Mouse (Mus musculus): Measurements from ENCODE around the gene Lmf1. TPM values are rescaled to one million over a fixed set of nuclear protein-coding genes. Genes with fewer than 3 reads are reported as not detected.

Lmf1 gene
- total and polyA plus RNA-seq, 3 experiments = 35.8 to 42.6 (median 40.4) TPM

GRCm38 (mm10) chr17:25709994-25710393 lies 131.1 kb downstream of the Lmf1 start:
- no peak for DNase-seq

GRCm38 (mm10) chr17:25711136-25711535 lies 132.3 kb downstream of the Lmf1 start:
- no peak for DNase-seq

Other genes with a start within 250 kb of the Lmf1 start
- 1 to 10 TPM in 1 of 2 experiments, under 1 TPM in 1; 0.98 to 1.5 TPM for gene Tpsab1, start 233.5 kb upstream of the Lmf1 start, total RNA-seq (2021)
- 4.3 and 4.9 TPM in 2 replicates for gene Tpsab1, start 233.5 kb upstream of the Lmf1 start, polyA plus RNA-seq (2012; rRNA removed)
- 1 to 10 TPM; 2.8 to 3.8 TPM for gene Tpsb2, start 212.8 kb upstream of the Lmf1 start, total RNA-seq (2021)
- 10.0 and 18.1 TPM in 2 replicates for gene Tpsb2, start 212.8 kb upstream of the Lmf1 start, polyA plus RNA-seq (2012; rRNA removed)
- not detected for gene Tpsg1, start 209.8 kb upstream of the Lmf1 start, total RNA-seq (2021)
- 0.20 and 0.75 TPM in 2 replicates for gene Tpsg1, start 209.8 kb upstream of the Lmf1 start, polyA plus RNA-seq (2012; rRNA removed)
- 10 to 100 TPM; 77.1 to 96.1 TPM for gene Cacna1h, start 145.3 kb upstream of the Lmf1 start, total RNA-seq (2021)
- 163 and 202 TPM in 2 replicates for gene Cacna1h, start 145.3 kb upstream of the Lmf1 start, polyA plus RNA-seq (2012; rRNA removed)
- under 1 TPM in 1 of 2 experiments, not detected in 1; 0.17 TPM for gene Tekt4, start 124.5 kb upstream of the Lmf1 start, total RNA-seq (2021)
- 0.17 TPM in 1 of 2 replicates, not detected in the other for gene Tekt4, start 124.5 kb upstream of the Lmf1 start, polyA plus RNA-seq (2012; rRNA removed)
- 1 to 10 TPM in 1 of 2 experiments, under 1 TPM in 1; 0.97 to 1.0 TPM for gene Sstr5, start 81.8 kb upstream of the Lmf1 start, total RNA-seq (2021)
- gene Sstr5, start 81.8 kb upstream of the Lmf1 start, polyA plus RNA-seq (2012; rRNA removed) = 0.36 and 0.54 TPM in 2 replicates
- 1 to 10 TPM in 1 of 2 experiments, under 1 TPM in 1; 0.83 to 1.5 TPM for gene Sox8, start 8.4 kb upstream of the Lmf1 start, total RNA-seq (2021)
- gene Sox8, start 8.4 kb upstream of the Lmf1 start, polyA plus RNA-seq (2012; rRNA removed) = 1.6 and 2.8 TPM in 2 replicates
- 1 to 10 TPM; 1.1 to 1.4 TPM for gene Gng13, start 138.1 kb downstream of the Lmf1 start, total RNA-seq (2021)
- gene Gng13, start 138.1 kb downstream of the Lmf1 start, polyA plus RNA-seq (2012; rRNA removed) = not detected in 2 replicates
- gene Chtf18, start 148.3 kb downstream of the Lmf1 start, total RNA-seq (2021) = 1 to 10 TPM; 1.8 to 2.3 TPM
- gene Chtf18, start 148.3 kb downstream of the Lmf1 start, polyA plus RNA-seq (2012; rRNA removed) = 3.0 and 4.1 TPM in 2 replicates
- 10 to 100 TPM; 10.3 to 14.6 TPM for gene Rpusd1, start 148.6 kb downstream of the Lmf1 start, total RNA-seq (2021)
- 87.7 and 100 TPM in 2 replicates for gene Rpusd1, start 148.6 kb downstream of the Lmf1 start, polyA plus RNA-seq (2012; rRNA removed)
- gene Mslnl, start 157.0 kb downstream of the Lmf1 start, total RNA-seq (2021) = not detected
- gene Mslnl, start 157.0 kb downstream of the Lmf1 start, polyA plus RNA-seq (2012; rRNA removed) = 0.18 and 0.26 TPM in 2 replicates
- gene Msln, start 175.3 kb downstream of the Lmf1 start, total RNA-seq (2021) = 10 to 100 TPM in 1 of 2 experiments, 1 to 10 TPM in 1; 6.0 to 10.3 TPM
- gene Msln, start 175.3 kb downstream of the Lmf1 start, polyA plus RNA-seq (2012; rRNA removed) = 4.1 and 5.2 TPM in 2 replicates
- gene Narfl, start 194.7 kb downstream of the Lmf1 start, total RNA-seq (2021) = 10 to 100 TPM; 31.0 to 31.2 TPM
- 18.9 and 22.1 TPM in 2 replicates for gene Narfl, start 194.7 kb downstream of the Lmf1 start, polyA plus RNA-seq (2012; rRNA removed)
- 10 to 100 TPM; 16.6 to 33.7 TPM for gene Haghl, start 206.6 kb downstream of the Lmf1 start, total RNA-seq (2021)
- 67.2 and 70.8 TPM in 2 replicates for gene Haghl, start 206.6 kb downstream of the Lmf1 start, polyA plus RNA-seq (2012; rRNA removed)
- not detected for gene Ccdc78, start 207.5 kb downstream of the Lmf1 start, total RNA-seq (2021)
- gene Ccdc78, start 207.5 kb downstream of the Lmf1 start, polyA plus RNA-seq (2012; rRNA removed) = 0.11 TPM in 2 replicates
- 10 to 100 TPM; 52.0 to 81.1 TPM for gene Fam173a, start 213.8 kb downstream of the Lmf1 start, total RNA-seq (2021)
- gene Fam173a, start 213.8 kb downstream of the Lmf1 start, polyA plus RNA-seq (2012; rRNA removed) = 125 and 146 TPM in 2 replicates
- 1 to 10 TPM in 1 of 2 experiments, not detected in 1; 1.2 TPM for gene AC134908.4, start 216.6 kb downstream of the Lmf1 start, total RNA-seq (2021)
- gene AC134908.4, start 216.6 kb downstream of the Lmf1 start, polyA plus RNA-seq (2012; rRNA removed) = 0.96 TPM in 1 of 2 replicates, not detected in the other
- 10 to 100 TPM; 16.8 to 33.1 TPM for gene Metrn, start 218.1 kb downstream of the Lmf1 start, total RNA-seq (2021)
- gene Metrn, start 218.1 kb downstream of the Lmf1 start, polyA plus RNA-seq (2012; rRNA removed) = 121 and 176 TPM in 2 replicates
- gene Fbxl16, start 230.0 kb downstream of the Lmf1 start, total RNA-seq (2021) = 10 to 100 TPM; 26.6 to 54.4 TPM
- 60.7 and 90.6 TPM in 2 replicates for gene Fbxl16, start 230.0 kb downstream of the Lmf1 start, polyA plus RNA-seq (2012; rRNA removed)
- 10 to 100 TPM; 19.1 to 20.8 TPM for gene Wdr24, start 244.5 kb downstream of the Lmf1 start, total RNA-seq (2021)
- 29.5 and 38.3 TPM in 2 replicates for gene Wdr24, start 244.5 kb downstream of the Lmf1 start, polyA plus RNA-seq (2012; rRNA removed)
- gene Jmjd8, start 249.8 kb downstream of the Lmf1 start, total RNA-seq (2021) = 100 to 1,000 TPM in 1 of 2 experiments, 10 to 100 TPM in 1; 99.4 to 111 TPM
- gene Jmjd8, start 249.8 kb downstream of the Lmf1 start, polyA plus RNA-seq (2012; rRNA removed) = 99.1 and 121 TPM in 2 replicates

Data from adrenal gland, adult 2 months (tissue).